In the genomic region with DNA sequence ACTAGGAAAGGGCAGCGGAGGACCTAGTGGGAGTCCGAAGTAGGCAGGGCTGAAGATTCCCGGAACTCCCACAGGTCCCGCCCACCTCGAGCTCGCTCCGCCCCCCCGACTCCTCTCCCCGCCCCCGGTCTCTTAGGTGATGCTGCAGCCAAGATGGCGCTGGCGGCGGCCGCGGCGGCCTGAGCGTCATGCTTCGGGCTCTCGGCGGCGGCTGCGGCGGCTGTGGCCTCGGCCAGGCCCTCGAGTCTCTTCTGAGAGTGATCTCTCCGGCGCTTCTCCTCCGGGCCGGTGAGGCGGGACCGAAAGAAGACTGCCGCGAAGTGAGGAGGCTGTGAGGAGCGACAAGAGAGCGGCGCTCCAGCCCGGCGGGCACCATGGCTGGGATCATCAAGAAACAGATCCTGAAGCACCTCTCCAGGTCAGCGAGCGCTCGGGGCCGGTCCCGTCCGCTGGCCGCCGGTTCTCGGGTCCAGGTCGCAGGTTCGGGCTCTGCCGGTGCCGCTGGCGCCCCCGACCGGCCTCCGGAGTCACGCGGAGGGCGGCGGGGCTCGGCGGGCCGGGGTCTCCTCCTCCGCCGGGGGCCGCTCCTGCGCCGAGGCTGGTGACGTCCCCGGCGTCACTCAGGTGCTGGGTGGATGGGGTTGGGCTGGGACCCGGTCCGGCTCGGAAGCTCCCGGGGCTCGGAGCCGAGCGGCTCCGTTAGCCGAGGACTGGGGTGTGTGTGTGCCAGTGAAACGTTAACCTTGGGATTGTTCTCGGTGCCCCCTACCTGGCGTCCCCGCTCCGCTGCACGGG, we compare ENCODE assay signal across 8 mouse cellular contexts. TPM values are rescaled to one million over a fixed set of nuclear protein-coding genes. Genes with fewer than 3 reads are reported as not detected.
DNase-seq lines count a peak whose midpoint lies in the region; ATAC-seq and TF ChIP-seq lines count a peak whose summit lies in the region.

TSS of gene Uhrf1bp1l (plus strand) at position 121 of the 795 bp plus-strand sequence.

- H3K9ac ChIP-seq in ES-E14 (ENCODE audit: insufficient read depth, low read depth, low read length, poor library complexity, severe bottlenecking) = peak within 1 kb of the TSS; percentile 98
- peak within 1 kb of the TSS; percentile 95 for H3K9ac ChIP-seq in forebrain, embryonic 15.5 days (replicated peaks)
- H3K9ac ChIP-seq in liver, postnatal 0 days (replicated peaks) = peak within 1 kb of the TSS; percentile 98
- H3K9ac ChIP-seq in neural tube, embryonic 13.5 days = peak within 1 kb of the TSS; percentile 91

- under 1% methylated on average over 85 of the region's 85 CpGs for WGBS in forebrain, embryonic 15.5 days
- WGBS in liver, postnatal 0 days (ENCODE audit: insufficient replicate concordance) = under 1% methylated on average over 76 of the region's 85 CpGs
- under 1% methylated on average over 79 of the region's 85 CpGs for WGBS in neural tube, embryonic 13.5 days

- H3K27me3 ChIP-seq in forebrain, embryonic 15.5 days = no peaks in the 10 kb centered on the region
- H3K27me3 ChIP-seq in liver, postnatal 0 days (ENCODE audit: insufficient read depth, low read length) = no peaks in the 10 kb centered on the region
- H3K27me3 ChIP-seq in neural tube, embryonic 13.5 days = no peaks in the 10 kb centered on the region

- H3K27ac ChIP-seq in ES-E14 (ENCODE audit: insufficient read depth, low read depth, low read length, poor library complexity, severe bottlenecking) = peak within 1 kb of the TSS; percentile 44; the same call in 1 of the 2 replicates
- H3K27ac ChIP-seq in forebrain, embryonic 15.5 days (replicated peaks) = peak within 1 kb of the TSS; percentile 92
- H3K27ac ChIP-seq in liver, postnatal 0 days (ENCODE audit: low read depth) = peak within 1 kb of the TSS; percentile 98
- H3K27ac ChIP-seq in neural tube, embryonic 13.5 days (replicated peaks) = peak within 1 kb of the TSS; percentile 95

- peak within 1 kb of the TSS; percentile 57 for H3K4me2 ChIP-seq in forebrain, embryonic 15.5 days (replicated peaks)
- peak within 1 kb of the TSS; percentile 94 for H3K4me2 ChIP-seq in liver, postnatal 0 days (ENCODE audit: low read depth, low read length)
- peak within 1 kb of the TSS; percentile 76 for H3K4me2 ChIP-seq in neural tube, embryonic 13.5 days

- peak; percentile 96 for ATAC-seq in forebrain, embryonic 15.5 days (replicated peaks)
- peak; percentile 90 for ATAC-seq in liver, postnatal 0 days
- ATAC-seq in neural tube, embryonic 13.5 days (ENCODE audit: low read depth) = peak; percentile 97

- no peaks in the 10 kb centered on the region for H3K9me3 ChIP-seq in ES-E14 (ENCODE audit: control insufficient read depth, insufficient read depth, low read depth, low read length)
- no peaks in the 10 kb centered on the region for H3K9me3 ChIP-seq in forebrain, embryonic 15.5 days
- H3K9me3 ChIP-seq in liver, postnatal 0 days (ENCODE audit: low read length) = no peaks in the 10 kb centered on the region
- no peaks in the 10 kb centered on the region for H3K9me3 ChIP-seq in neural tube, embryonic 13.5 days

- no peak for TF ChIP-seq EP300 in liver, postnatal 0 days (IDR thresholded peaks at IDR 0.05; ENCODE audit: low read depth)

- DNase-seq in ES-E14 (ENCODE audit: low read depth, low spot score) = peak; percentile 84
- DNase-seq in cerebellum, adult 11-12 months = peak; percentile 86
- DNase-seq in heart, postnatal 14 days = peak; percentile 93 to 95
- peak; percentile 90 for DNase-seq in layer of hippocampus, adult 11-12 months (ENCODE audit: low spot score)
- peak; percentile 97 for DNase-seq in liver, postnatal 0 days
- peak; percentile 81 for DNase-seq in telencephalon, adult 2 months (ENCODE audit: low read depth, low spot score)

- no peak; the same call in 1 of the 2 replicates for TF ChIP-seq CTCF in liver, postnatal 0 days (IDR thresholded peaks at IDR 0.05; ENCODE audit: low read depth)

- H3K4me3 ChIP-seq in ES-E14 (ENCODE audit: insufficient read depth in 1 of 2, low read depth in 1 of 2, low read length in 2 of 2, poor library complexity in 1 of 2, severe bottlenecking in 1 of 2) = peak within 1 kb of the TSS; percentile 99 to 100
- H3K4me3 ChIP-seq in forebrain, embryonic 15.5 days = peak within 1 kb of the TSS; percentile 96
- H3K4me3 ChIP-seq in liver, postnatal 0 days (ENCODE audit: low read depth, low read length) = peak within 1 kb of the TSS; percentile 98
- peak within 1 kb of the TSS; percentile 92 for H3K4me3 ChIP-seq in neural tube, embryonic 13.5 days

- intact Hi-C loops in heart, postnatal 14 days (cut with DNase I) = loop anchor here (5.0 kb wide), 1 partner anchor 57 kb away; no protein-coding TSS in a partner anchor

- peaks cover 0 to 11% of the 10 kb centered on the region in 2 experiments; a peak in 2 of 4 replicates for H3K4me1 ChIP-seq in ES-E14 (ENCODE audit: control insufficient read depth in 2 of 2, insufficient read depth in 2 of 2, low read length in 2 of 2, poor library complexity in 1 of 2)
- peaks cover 18% of the 10 kb centered on the region for H3K4me1 ChIP-seq in forebrain, embryonic 15.5 days
- H3K4me1 ChIP-seq in liver, postnatal 0 days (ENCODE audit: insufficient read depth) = peaks cover 29% of the 10 kb centered on the region
- peaks cover 17% of the 10 kb centered on the region for H3K4me1 ChIP-seq in neural tube, embryonic 13.5 days (replicated peaks)

- H3K36me3 ChIP-seq in ES-E14 (ENCODE audit: control insufficient read depth, insufficient read depth, low read length, poor library complexity, severe bottlenecking) = no peaks in the 10 kb centered on the region
- no peaks in the 10 kb centered on the region for H3K36me3 ChIP-seq in forebrain, embryonic 15.5 days
- no peaks in the 10 kb centered on the region; the same call in 1 of the 2 replicates for H3K36me3 ChIP-seq in liver, postnatal 0 days (replicated peaks; ENCODE audit: insufficient read depth, low read length)
- H3K36me3 ChIP-seq in neural tube, embryonic 13.5 days = no peaks in the 10 kb centered on the region

- in situ Hi-C loops in ES-E14 (cut with MboI; ENCODE audit: low sequenced_read_pairs in 2 of 2, unreplicated experiment in 2 of 2) = no loop called here

TF ChIP-seq in ES-E14, 5 proteins besides CTCF, POLR2A, EP300 and RAD21:
- TF ChIP-seq HCFC1 (IDR thresholded peaks at IDR 0.05; ENCODE audit: borderline replicate concordance, insufficient read depth, low read length) (0 out of 2 replicates have a peak, but pooled peaks have one; percentile 29), ZNF384 (IDR thresholded peaks at IDR 0.05; ENCODE audit: low read depth, low read length) (no peak)
TF ChIP-seq in ES-E14: peak in this region for 1.

RNA-seq across cellular contexts. Expression of gene Uhrf1bp1l, which starts in this region (rescaled TPM):
- total RNA-seq in ES-E14 (2012; rRNA removed) = 32.3 and 34.5 TPM in 2 replicates
- 27.7 and 28.1 TPM in 2 replicates for polyA plus RNA-seq in forebrain, embryonic 15.5 days (2015; fragmentation: Nextera tagmentation; extraction: Ambion mirVana)
- 10 to 100 TPM; 24.7 to 29.0 TPM for total RNA-seq in heart, postnatal 14 days (2021)
- 13.2 and 14.7 TPM in 2 replicates for polyA plus RNA-seq in liver, postnatal 0 days (2015; fragmentation: Nextera tagmentation; extraction: Ambion mirVana)
- 31.2 and 31.3 TPM in 2 replicates for polyA plus RNA-seq in neural tube, embryonic 13.5 days (2015; fragmentation: Nextera tagmentation; extraction: Ambion mirVana)

Comparison
In these comparisons a context has a peak if more than half of its experiments do, and no peak if none do; other contexts are left out.
1. Peak in every context shown above with its lines: DNase-seq, ATAC-seq, H3K4me3 ChIP-seq and H3K27ac ChIP-seq.
2. H3K27ac ChIP-seq: peak in every context shown above with its lines; median percentile 98 in liver, postnatal 0 days; 95 in neural tube, embryonic 13.5 days; 92 in forebrain, embryonic 15.5 days; 44 in ES-E14.